Mouse (Mus musculus): ENCODE data around the gene Bcar3. TPM values are rescaled to one million over a fixed set of nuclear protein-coding genes. Genes with fewer than 3 reads are reported as not detected.
A peak's percentile ranks its signal among the peaks of the same experiment; 100 is the strongest.

Bcar3 gene
- total RNA-seq, 2 experiments from 2014 or later = 16.1 TPM

- intact Hi-C loops (cut with DNase I) = no loop called here
Observed at GRCm38 (mm10) chr3:122430780-122431497, 137.0 kb downstream of the Bcar3 start.

GRCm38 (mm10) chr3:122432811-122433406 lies 139.0 kb downstream of the Bcar3 start:
- intact Hi-C loops (cut with DNase I) = no loop called here

More at GRCm38 (mm10) chr3:122430780-122431497, 137.0 kb downstream of the Bcar3 start:
- no peak for DNase-seq (ENCODE audit: low spot score in 2 of 2)

GRCm38 (mm10) chr3:122433975-122434626 lies 140.2 kb downstream of the Bcar3 start:
- intact Hi-C loops (cut with DNase I) = no loop called here
- no peak for DNase-seq (ENCODE audit: low spot score in 2 of 2)

More at GRCm38 (mm10) chr3:122432811-122433406, 139.0 kb downstream of the Bcar3 start:
- no peak for DNase-seq (ENCODE audit: low spot score in 2 of 2)

GRCm38 (mm10) chr3:122434983-122435935 lies 141.3 kb downstream of the Bcar3 start:
- no peak for DNase-seq (ENCODE audit: low spot score in 2 of 2)
- intact Hi-C loops (cut with DNase I) = no loop called here

GRCm38 (mm10) chr3:122438143-122438825 lies 144.3 kb downstream of the Bcar3 start:
- no peak for DNase-seq (ENCODE audit: low spot score in 2 of 2)
- intact Hi-C loops (cut with DNase I) = no loop called here

- DNase-seq (ENCODE audit: low spot score in 2 of 2) = no peak
- intact Hi-C loops (cut with DNase I) = no loop called here
Observed at GRCm38 (mm10) chr3:122445696-122446095, 151.8 kb downstream of the Bcar3 start.

GRCm38 (mm10) chr3:122446678-122447077 lies 152.7 kb downstream of the Bcar3 start:
- DNase-seq (ENCODE audit: low spot score in 2 of 2) = no peak
- intact Hi-C loops (cut with DNase I) = no loop called here

- intact Hi-C loops (cut with DNase I) = no loop called here
- no peak for DNase-seq (ENCODE audit: low spot score in 2 of 2)
Observed at GRCm38 (mm10) chr3:122448196-122448595, 154.3 kb downstream of the Bcar3 start.

- DNase-seq (ENCODE audit: low spot score in 2 of 2) = no peak
- intact Hi-C loops (cut with DNase I) = no loop called here
Observed at GRCm38 (mm10) chr3:122450041-122450440, 156.1 kb downstream of the Bcar3 start.

- DNase-seq (ENCODE audit: low spot score in 2 of 2) = no peak
- intact Hi-C loops (cut with DNase I) = no loop called here
Observed at GRCm38 (mm10) chr3:122453875-122454274, 159.9 kb downstream of the Bcar3 start.

GRCm38 (mm10) chr3:122456156-122456555 lies 162.2 kb downstream of the Bcar3 start:
- intact Hi-C loops (cut with DNase I) = no loop called here

GRCm38 (mm10) chr3:122456807-122457206 lies 162.9 kb downstream of the Bcar3 start:
- peak in 1 of 2 experiments; percentile 30 for DNase-seq (ENCODE audit: low spot score in 2 of 2)
- intact Hi-C loops (cut with DNase I) = no loop called here

More at GRCm38 (mm10) chr3:122456156-122456555, 162.2 kb downstream of the Bcar3 start:
- DNase-seq (ENCODE audit: low spot score in 2 of 2) = no peak

- no peak for DNase-seq (ENCODE audit: low spot score in 2 of 2)
- intact Hi-C loops (cut with DNase I) = no loop called here
Observed at GRCm38 (mm10) chr3:122457723-122458122, 163.8 kb downstream of the Bcar3 start.

- peak in 1 of 2 experiments; percentile 70 for DNase-seq (ENCODE audit: low spot score in 2 of 2)
- intact Hi-C loops (cut with DNase I) = no loop called here
Observed at GRCm38 (mm10) chr3:122458743-122459142, 164.8 kb downstream of the Bcar3 start.

GRCm38 (mm10) chr3:122460848-122461511 lies 167.0 kb downstream of the Bcar3 start:
- intact Hi-C loops (cut with DNase I) = loop anchor here (5.0 to 10.0 kb wide), 3 partner anchors 156 to 576 kb away; partner anchors contain the start of gene Fnbp1l
- no peak for DNase-seq (ENCODE audit: low spot score in 2 of 2)

GRCm38 (mm10) chr3:122461512-122461881 lies 167.6 kb downstream of the Bcar3 start:
- DNase-seq (ENCODE audit: low spot score in 2 of 2) = peak in 1 of 2 experiments; percentile 35
- intact Hi-C loops (cut with DNase I) = loop anchor here (5.0 to 10.0 kb wide), 3 partner anchors 156 to 577 kb away; partner anchors contain the start of gene Fnbp1l

GRCm38 (mm10) chr3:122461932-122462871 lies 168.3 kb downstream of the Bcar3 start:
- DNase-seq (ENCODE audit: low spot score in 2 of 2) = peak; percentile 32 to 60

More at GRCm38 (mm10) chr3:122461932-122462871, 168.3 kb downstream of the Bcar3 start:
- intact Hi-C loops (cut with DNase I) = loop anchor here (5.0 to 10.0 kb wide), 3 partner anchors 155 to 577 kb away; partner anchors contain the start of gene Fnbp1l
